Mouse (Mus musculus) neural tube, embryonic 10.5 days (tissue): ENCODE measurements around the gene Opa1.

ENCODE experiments used
- DNase-seq: peaks from one replicate; pipeline ENCODE4 v3.0.0-alpha.2; 2017; ENCODE audit warnings: low spot score; ENCODE audit errors: extremely low spot score

Gene Opa1

DNA sequence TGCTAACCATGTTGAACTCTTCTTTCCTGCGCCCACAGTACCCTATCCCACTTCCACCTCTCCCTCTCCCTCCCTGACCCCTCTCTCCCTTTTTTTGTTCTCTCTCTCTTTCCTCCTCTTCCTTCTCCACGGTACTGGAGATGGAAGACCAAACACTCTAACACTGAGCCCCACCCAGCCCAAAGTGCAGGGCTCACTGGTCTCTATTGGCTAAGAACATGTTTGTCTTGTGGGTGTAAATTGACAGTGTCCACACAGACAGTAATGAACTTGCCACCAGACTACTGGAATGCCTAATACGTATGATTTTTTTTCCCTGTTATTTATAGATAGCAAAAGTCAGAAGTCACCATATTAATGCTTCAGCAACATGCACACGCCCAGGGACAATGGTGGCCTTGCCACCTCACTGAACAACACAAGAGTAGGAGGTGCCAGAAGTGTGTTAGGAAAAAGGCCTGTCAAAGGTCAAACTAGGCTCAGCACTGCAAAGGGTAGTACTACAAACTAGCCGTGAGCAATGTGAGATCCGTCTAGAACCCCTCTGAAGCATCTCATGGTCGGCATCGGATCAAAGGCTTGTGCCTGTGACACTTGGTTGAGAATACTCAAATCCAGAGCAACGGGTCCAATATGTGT is 77.2 kb downstream of the Opa1 start:
- DNase-seq: no peak

DNA sequence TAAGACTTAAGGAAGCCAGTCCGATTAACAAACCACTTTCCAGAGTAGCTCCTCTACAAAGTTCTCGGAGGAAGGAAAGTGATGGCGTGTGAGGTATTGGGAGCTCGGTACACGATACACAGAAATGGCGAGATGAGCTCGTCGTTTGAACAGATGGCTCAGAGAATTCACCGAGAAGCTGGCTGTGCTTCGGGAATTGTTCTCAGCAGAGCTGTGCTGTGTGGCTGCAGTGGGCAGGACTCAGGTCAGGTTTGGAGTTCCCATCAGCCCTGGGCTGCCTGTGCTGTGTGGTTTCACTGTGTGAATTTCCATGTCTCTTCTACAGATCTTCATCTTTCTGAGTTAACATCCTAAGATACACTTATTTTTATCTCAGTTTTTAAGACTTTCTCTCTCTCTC is 77.8 kb downstream of the Opa1 start:
- no peak for DNase-seq

DNA sequence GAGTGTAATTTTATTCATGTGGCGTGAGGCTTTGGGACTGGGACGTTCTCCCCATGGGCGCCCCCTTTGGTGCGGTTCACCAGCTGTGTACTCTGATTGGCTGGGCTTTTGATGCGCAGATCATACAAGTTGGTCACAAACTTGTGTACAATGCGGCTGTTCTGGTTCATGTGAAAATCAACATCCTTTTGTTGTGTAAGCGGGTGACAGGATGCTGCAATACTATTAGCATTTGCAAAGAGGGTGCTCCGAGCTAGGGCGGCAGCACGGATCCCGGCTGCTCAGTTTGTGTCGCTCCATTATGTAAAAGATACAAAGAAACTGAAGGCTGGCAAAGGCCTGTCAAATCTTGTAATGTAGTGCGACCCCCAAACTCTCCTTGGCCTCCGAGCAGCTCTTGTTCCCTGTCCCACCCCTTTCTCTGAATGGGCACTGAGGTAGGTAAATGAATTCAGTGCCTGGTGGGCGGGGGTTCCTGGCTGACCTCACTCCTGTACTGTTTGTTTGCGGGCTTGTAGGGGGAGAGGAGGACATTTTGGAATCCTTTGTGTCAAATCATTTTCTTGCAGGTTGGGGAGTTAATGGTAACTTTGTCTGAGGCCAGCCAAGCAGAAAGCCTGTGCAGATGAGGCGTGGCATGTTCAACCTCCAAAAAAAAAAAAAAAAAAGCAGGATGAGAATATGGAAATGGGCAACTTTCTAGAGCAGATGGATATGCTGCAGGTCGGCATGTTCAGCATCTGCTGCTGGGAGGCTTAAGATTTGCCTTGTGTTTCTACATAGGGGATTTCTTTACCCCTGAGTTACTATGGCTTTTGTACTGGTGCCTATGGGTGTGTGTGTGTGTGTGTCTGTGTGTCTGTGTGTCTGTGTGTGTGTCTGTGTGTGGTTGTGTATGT is 78.8 kb downstream of the Opa1 start:
- peak; percentile 50 for DNase-seq

DNA sequence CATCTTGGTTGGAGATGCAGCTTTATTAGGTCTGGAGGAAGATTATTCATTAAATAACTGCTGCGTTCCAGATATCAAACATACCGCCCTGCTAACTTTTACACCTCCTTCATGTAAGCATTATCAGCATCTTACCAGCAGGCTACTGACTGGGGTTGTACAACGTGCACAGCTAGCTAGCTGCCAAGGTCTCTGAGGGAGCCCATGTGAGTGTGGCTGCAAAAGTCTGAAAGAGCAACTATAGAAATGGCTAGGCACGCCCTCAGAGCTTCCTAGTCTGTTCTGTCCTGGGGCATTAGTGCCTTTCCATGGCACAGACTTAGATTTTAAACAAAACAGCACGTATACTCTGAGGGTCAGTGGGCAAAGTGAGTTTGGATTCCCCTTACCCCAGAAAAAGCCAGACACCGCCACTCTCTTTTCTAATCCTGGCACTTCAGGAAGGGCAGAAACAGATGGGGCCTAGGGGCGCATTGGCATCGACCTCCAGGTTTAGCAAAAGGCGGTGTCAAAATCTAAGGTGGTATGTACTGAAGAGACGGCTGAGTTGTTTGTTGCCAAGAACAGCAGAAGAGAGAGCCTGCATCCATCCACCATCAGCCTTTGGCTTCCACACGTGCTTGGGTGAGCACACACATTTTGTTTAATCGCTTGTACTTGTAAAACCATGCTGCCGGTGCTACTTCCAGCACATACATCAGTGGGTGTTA is 80.1 kb downstream of the Opa1 start:
- no peak for DNase-seq

DNA sequence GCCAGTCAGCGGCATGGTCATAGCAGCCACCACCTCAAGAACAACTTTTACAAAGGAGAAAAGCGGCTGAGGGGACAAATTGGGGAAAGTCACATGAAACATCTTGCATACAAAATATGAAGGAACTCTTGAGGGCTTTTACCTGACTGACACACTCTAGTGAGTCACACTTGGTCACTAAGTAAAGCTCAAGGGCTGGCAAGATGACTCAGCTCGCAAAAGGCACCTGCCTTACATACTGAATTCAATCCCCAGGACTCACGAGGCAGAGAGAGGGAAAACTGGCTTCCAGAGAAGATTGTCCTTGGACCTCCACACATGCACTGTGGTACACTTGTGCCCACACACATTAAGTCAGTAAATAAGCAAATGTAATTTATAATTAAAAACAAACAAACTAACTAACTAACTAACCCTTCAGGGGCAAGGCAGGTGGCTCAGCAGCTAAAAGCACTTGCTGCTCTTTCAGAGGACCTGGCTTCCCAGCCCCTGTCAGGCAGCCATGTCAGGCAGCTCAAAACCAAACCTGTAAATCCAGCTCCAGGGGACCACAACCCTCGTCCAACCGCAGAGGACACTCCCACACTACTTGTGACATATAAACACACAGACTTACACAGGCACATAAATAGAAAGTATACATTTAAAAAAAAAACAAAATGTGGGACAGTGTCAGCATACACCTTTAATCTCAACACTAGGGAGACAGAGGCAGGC is 84.1 kb downstream of the Opa1 start:
- no peak for DNase-seq

DNA sequence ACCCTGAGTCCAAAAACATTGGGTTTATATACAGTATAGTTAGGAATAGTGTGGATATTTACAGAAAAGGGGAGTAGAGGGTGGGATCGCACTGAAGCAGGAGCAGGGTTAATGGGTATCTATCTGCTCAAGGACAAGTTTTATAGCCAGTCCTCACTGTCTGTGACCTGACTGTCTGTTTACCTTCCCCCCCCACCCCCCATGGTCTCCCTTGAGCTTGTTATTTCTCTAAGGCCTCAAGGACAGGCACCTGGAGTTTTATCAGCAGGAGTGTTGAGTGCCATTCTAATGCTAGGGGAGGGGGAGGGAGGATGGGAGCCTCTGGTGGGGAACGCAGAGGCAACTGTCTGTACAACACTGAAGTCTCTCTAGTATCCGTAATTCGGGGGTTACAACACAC is 85.3 kb downstream of the Opa1 start:
- DNase-seq: no peak

DNA sequence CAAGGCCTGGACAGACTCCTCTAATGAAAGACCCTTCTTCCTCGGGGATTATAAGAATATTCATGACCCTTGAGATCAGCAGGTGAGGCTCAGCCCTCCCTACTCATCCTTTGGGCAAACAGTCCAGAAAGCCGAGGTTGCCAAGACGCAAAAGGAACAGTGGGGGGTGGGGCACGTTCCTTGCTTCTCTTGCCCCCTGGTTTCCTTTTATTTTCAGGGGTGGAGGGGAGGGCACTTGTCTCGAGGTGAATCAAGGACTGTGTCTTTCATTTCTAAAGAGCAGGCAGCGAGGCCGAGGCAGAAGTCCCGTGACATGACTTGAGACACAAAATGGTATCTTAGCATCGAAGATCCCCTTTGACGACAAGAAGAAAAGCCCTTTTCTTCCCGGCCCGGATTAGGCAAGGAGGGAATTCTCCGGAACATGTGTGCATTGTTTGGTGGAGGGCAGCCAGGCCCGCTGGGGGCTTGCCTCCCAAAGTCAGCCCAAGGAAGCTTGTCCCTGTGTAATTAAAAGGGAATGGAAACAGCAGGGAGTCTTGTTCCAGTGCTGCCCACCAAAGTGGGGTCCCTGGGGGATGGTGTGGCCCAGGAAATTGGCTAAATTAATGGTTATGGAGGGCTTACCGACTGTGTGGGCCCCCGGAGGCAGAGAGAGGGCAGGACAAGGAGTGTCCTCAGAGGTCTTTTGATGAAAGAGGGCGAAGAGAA is 88.0 kb downstream of the Opa1 start:
- no peak for DNase-seq

DNA sequence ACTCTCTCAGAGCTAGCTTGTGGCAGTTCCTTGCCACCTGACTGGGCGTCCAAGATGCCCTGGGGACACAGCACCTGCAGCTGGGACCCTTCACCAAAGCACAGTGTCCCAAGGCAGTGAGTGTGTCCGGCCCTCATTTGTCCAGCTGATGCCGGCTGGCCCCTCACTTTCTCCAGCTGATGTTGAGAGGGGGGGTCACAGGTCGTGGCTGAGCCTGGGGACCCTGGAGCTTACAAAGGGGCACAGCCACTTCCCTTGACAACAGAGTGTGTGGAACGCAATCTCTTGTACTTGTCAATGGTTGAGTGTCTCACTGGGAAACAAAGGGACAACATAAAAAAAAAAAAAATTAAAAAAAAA is 88.5 kb downstream of the Opa1 start:
- DNase-seq: peak; percentile 46

DNA sequence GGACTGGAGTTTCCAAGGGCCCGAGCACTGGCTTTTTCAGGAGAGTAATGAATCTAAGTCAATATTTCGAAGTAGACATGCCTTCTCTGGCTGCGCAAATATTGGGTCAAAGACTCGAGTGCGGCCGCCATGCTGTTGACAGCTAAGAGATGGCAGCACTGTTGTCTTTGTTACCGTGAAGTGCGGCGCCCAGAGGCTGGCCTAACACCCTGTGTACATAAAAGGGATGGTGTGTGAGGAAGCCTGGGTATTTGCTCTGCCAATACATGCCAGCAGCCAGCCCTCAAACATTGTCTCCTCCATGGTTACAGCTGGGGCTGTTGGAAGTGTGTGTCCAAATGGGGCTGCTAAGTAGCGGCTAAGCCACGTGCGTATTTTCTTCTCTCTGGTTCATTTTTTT is 89.3 kb downstream of the Opa1 start:
- no peak for DNase-seq

DNA sequence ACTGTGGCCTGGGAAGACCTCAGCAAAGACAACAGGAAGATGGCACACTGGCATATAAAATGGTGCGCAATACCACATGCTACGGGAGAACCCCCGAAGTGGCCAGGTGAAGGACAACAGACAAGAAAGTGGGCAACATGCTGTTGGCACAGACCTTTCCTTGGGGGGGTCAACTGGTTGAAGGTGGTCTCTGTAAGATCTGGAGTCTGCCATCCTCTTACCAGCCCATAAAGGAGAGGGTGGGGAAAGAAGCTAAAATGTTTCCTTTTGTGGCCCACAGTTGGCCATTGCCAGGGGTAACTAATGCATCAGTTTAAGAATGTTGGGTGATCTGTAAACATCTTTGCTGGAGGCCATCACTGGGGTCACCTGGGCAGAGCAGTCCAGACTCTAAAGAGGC is 91.7 kb downstream of the Opa1 start:
- DNase-seq: no peak

DNA sequence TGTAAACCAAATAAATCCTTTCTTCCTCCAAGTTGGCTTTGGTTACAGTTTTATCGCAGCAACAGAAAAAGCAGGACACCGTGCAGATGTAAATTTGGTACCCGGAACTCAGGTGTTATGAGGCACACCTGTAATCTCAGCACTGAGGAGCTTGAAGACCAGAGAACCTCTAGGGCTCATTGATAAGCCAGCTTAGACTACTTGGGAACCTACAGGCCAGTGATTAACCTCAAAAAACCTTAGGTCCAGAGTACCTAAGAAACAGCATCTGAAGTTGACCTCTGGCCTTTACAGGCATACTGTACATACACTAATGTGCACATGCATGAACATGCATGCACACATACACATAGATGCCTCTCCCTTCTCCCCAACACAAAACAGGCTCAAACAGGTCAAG is 94.1 kb downstream of the Opa1 start:
- DNase-seq: no peak

DNA sequence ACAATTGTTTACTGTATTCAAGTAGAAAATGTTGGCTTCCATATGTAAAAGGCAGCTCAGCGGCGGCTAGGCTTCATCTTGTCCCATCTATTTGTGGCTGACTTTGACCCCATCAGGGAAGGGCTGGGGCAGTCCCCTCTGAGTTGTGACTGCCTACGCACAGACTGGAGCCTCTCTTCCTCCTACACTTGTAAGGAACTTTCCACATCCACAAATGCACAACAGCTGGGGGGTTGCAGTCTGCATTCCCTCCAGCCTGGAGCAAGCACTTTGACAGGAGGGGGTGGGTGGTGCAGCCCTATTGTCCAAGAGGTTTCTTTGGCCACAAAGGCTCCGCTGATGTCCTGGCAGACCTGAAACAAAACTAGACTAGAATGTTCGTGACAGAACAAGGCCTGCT is 100.5 kb downstream of the Opa1 start:
- no peak for DNase-seq

DNA sequence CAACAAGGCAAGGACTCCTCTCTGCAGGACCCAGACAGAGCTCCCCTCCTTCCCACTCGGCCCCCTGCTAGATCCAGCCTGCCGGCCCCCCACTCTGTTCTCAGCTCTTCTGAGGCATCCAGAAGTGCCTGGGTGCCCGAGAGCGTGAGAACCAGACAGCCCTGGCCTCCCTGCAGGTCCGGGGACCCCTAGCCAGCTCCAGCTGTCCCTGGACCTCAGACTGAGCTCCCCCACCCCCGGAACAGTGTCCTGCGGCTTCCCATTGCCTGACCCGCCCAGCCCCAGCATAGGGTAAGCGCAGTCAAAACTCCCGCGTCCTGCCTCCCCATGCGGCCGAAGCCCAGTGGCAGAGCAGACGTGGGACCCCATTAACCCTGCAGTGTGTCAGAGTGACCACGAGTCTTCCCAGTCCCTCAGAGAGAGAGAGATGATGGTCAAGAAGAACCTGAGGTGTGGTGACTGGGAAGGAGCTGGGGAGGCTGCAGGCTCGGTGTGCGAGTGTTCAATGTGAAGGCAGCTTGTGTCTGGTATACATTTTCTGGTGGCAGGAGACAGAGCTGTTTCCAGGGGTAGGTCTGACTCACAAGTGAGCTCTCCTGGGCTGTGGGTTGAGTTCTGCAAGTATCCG is 101.5 kb downstream of the Opa1 start:
- DNase-seq: no peak

DNA sequence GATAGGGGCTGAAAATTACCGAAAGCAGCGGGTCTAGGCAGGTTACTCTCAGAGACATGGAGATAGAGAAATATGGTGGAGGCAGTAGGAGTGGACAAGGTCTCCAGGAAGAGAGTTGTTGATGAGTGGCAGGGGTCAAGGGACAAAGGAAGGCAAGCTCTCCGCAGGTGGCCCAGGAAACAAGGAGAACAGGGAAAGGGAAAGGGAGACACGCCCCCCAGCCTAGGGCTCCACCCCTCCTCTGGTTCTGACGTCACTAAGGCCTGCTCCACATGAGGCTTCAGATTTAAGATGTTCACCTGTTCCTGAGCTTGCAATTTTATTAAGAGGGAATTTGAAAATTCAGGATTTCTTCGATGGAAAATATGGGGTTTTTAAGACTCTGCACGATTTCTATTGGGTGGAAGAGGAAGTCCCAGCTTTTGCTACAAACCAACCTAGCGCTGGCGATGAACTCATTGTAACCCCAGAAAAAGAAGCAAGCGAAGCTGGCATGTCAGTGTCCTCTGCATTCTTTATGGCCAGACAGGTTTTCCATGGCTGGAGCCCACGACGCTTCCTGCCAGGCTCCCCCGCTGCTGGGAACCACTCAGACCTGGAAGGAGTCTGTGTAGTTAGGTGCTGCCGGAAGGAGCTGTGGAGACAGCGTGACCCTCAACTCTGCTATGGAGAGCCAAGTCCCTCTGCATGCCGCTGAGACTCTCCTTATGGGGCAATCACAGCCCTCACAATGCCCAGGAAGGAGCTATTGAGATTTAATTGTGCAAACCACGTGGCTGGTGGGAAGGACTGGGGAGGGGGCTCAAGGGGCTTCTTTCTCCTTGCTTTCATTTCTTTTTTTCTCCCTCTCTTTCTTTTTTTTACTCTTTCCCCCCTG is 103.7 kb downstream of the Opa1 start:
- DNase-seq: peak; percentile 56

DNA sequence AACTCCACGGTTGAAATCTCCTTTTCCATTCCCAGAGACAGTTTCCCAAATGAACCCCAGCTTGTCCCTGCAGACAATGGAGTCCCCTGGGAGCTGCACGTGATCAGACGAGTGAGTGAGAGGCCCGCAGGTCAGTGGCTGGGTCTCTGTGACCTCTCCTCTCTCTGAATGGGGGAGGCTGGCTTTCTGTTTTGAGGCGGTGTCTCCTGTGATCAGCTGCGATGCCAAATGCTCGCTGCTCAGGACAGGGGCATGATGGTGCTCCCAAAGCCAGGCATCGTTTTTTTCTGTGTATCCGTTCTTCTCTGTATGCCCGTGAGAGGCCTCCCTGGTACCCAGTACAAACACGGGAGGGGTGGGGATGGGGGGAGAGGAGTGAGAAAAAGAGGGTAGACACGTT is 104.4 kb downstream of the Opa1 start:
- peak; percentile 78 for DNase-seq

DNA sequence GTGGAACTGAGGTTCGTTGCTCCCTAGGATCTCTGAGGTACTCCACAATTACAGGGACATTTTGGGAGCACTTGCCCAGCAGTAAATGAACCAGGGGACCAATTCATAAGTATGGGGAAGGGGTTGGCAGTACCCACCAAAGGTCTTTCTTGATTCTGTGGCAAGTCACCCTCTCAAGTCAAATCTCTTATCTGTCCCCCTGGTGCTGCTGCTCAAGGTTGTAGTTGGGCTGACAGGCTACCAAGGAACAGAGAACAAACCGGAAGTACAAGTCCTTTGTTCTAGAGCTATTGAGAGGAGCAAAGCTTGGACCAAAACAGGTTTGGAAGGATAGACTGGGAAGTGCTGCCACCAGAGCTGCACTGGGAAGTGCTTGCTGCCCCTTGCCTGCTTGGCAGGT is 105.0 kb downstream of the Opa1 start:
- no peak for DNase-seq

DNA sequence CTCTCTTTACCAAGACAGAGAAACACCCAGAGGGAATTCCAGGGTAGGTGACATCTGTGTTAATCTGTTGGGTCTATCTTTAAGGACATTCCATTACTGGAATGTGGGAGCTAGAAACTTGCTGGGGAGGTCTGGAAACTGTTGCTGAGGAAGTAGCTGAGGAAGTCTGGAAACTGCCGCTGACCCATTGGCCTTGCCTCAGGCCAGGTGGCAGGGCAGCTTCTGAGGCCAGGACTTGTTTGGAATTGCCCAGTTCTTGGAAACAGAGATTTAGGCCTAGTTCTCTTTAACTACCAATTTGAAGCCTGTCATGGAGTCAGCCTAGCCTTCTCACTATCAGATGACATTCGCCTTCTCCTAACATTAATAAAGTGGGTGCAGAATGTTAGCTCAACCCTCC is 105.5 kb downstream of the Opa1 start:
- DNase-seq: no peak

DNA sequence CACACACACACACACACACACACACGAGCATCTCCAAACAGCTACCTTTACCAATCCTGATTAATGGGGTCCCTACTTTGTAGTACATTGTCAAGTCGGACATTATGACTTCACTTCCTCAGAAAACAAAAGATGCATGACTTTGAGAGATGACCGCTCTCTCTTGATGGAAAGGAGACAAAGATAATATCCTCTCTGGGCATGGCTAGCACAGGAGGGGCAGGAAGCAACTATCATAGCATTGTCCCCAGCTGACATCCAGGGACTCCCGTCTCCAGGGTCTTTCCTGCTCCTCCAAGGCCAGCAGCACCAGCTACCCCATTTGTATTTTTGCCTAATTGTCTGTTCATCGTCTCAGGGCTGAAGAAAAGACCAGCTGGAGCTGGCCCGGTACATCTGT is 107.0 kb downstream of the Opa1 start:
- no peak for DNase-seq

DNA sequence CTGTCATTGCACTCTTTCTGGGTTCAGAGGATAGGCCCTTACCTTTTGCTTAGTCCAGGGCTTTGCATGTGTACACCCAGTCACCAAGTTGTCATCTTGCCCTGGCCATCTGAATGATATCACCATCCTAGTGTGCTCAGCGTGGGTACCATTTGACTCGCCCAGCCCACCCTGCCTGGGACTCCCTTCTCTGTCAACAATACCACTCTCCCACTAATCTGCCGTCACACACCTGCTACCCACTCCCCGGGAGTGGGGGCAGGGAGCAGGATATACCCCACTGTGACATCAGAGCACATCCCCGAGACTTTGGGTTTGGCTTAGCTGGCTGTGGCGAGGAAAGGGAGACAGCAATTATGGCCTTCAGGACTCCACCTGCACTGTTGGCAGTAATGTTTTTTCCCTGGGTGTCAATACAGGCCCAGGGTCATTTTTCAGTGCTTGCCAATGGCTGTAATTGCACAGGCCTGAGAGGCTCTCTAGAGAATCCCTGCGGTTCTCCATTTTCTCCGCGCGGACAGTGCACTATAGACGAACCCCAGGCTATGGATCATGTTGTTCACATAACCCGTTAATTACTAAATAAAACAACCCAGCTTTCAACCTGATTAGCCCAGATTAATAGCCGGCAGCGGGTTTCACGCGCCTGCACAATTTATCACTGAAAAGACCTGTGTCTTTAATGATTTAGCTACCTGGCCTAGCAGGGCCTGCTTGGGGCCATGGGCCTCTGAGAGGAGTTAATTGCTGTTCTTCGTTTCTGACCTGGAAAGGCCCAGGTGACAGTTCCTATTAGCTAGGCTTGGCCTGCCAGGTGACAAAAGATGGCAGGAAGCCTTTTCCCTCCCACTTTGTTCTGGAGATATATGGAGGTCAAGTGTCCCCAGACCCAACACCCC is 109.1 kb downstream of the Opa1 start:
- no peak for DNase-seq
